Mouse (Mus musculus): ENCODE measurements around the gene Prss40. TPM values are rescaled to one million over a fixed set of nuclear protein-coding genes. Genes with fewer than 3 reads are reported as not detected.
"Not testable (repeated sequence)": the region's sequence is repeated elsewhere in the genome, so short reads cannot be mapped to it uniquely, and the experiment has no call there.

The Prss40 gene
- polyA plus RNA-seq, 1 experiment: not detected

DNA sequence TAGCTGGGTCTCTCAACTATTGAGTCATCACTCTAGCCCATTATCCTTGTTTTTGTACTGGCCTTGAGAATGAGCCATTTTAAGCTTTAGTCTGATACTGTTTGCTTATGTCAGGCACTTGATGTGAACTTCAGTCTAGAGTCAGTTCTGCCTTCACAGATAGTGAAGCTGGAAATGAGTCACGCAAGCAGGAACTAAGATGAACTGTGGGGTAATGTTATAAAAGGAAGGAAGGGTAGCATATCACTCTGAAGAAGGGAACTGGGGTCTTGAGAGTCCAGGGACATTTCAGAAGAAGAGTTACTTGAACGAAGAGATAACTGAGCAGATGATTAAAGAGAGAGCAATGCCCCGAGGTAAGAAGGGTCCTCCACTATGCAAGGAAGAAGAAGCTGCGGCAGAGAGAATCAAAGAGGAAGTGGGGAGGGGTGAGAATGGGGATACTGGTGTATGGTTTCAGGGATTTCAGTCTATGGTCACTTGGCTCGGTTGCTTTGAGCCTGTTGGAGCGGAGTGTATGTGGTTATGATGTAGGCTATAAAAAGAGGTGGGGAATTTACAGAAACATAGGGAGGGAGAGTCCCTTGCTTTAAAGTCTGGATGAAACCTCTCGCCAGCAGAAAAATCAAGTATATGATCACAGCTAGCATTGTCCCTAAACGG lies 3.8 kb upstream of the Prss40 start:
- H3K27ac ChIP-seq (ENCODE audit: insufficient read depth, low read length): no peak overlapping the region
- TF ChIP-seq CTCF (IDR thresholded peaks at IDR 0.05; ENCODE audit: borderline replicate concordance, insufficient read depth, low read depth, low read length) (no peak), POLR2A (IDR thresholded peaks at IDR 0.05; ENCODE audit: borderline replicate concordance, insufficient read depth, low read length) (no peak)
- DNase-seq: no peak
- WGBS: 89% methylated on average over 8 of the region's 8 CpGs
- H3K4me3 ChIP-seq (replicated peaks; ENCODE audit: insufficient read depth, low read depth, low read length): no peak overlapping the region
- H3K4me1 ChIP-seq (ENCODE audit: control insufficient read depth, insufficient read depth, low read length): peaks cover 5% of the 10 kb centered on the region; the same call in 1 of the 2 replicates
- H3K27me3 ChIP-seq (ENCODE audit: control insufficient read depth, insufficient read depth, low read length): no peaks in the 10 kb centered on the region

DNA sequence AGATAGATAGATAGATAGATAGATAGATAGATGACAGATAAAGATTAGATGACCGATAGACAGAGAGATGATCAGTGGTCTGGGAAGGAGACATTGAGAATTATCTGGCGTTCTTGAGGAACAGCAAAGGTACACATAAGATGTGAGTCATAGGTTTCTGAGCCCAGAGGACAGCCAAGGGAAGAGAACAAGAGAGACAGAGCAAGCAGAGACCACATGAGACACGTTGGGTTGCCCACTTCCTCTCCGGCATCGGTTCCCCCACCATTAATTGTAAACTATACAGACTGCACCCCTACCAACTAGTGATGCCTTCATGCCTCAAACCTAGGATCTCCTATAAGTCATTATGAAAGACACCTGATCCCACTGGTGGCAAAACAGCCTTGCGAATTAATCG lies 6.5 kb downstream of the Prss40 start:
- Histone ChIP-seq H3K27me3 (ENCODE audit: control insufficient read depth, insufficient read depth, low read length) (no peaks in the 10 kb centered on the region), H3K4me3 (replicated peaks; ENCODE audit: insufficient read depth, low read depth, low read length) (no peak overlapping the region), H3K4me1 (ENCODE audit: control insufficient read depth, insufficient read depth, low read length) (no peaks in the 10 kb centered on the region), H3K27ac (ENCODE audit: insufficient read depth, low read length) (no peak overlapping the region)
- WGBS: 94% methylated on average over 7 of the region's 7 CpGs
- DNase-seq: no peak
- no peak for TF ChIP-seq CTCF (IDR thresholded peaks at IDR 0.05; ENCODE audit: borderline replicate concordance, insufficient read depth, low read depth, low read length)
- no peak for TF ChIP-seq POLR2A (IDR thresholded peaks at IDR 0.05; ENCODE audit: borderline replicate concordance, insufficient read depth, low read length)

DNA sequence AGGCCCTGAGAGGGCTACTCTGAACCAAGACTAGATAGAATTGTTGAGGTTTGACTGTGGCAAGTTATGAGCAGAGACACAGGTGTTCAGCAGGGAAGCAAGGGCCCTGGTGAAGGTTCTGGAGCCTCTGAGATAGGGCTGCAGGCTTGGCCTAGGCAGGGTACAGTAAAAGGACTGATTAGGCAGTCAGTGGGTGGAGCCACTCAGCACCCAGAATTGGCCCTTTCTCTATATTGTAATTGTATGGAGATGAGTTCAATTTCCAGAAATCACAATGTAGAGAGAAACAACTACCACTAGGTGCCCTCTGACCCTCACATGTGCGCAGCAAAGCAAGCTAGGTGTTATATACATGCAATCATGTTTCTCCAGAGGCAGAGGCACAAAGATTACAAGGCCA lies 7.1 kb downstream of the Prss40 start:
- no peak for TF ChIP-seq POLR2A (IDR thresholded peaks at IDR 0.05; ENCODE audit: borderline replicate concordance, insufficient read depth, low read length)
- no peak for TF ChIP-seq CTCF (IDR thresholded peaks at IDR 0.05; ENCODE audit: borderline replicate concordance, insufficient read depth, low read depth, low read length)
- no peak overlapping the region for H3K27ac ChIP-seq (ENCODE audit: insufficient read depth, low read length)
- no peaks in the 10 kb centered on the region for H3K4me1 ChIP-seq (ENCODE audit: control insufficient read depth, insufficient read depth, low read length)
- no peaks in the 10 kb centered on the region for H3K27me3 ChIP-seq (ENCODE audit: control insufficient read depth, insufficient read depth, low read length)
- WGBS: 89% methylated on average over 1 of the region's 1 CpGs
- H3K4me3 ChIP-seq (replicated peaks; ENCODE audit: insufficient read depth, low read depth, low read length): no peak overlapping the region
- no peak for DNase-seq

DNA sequence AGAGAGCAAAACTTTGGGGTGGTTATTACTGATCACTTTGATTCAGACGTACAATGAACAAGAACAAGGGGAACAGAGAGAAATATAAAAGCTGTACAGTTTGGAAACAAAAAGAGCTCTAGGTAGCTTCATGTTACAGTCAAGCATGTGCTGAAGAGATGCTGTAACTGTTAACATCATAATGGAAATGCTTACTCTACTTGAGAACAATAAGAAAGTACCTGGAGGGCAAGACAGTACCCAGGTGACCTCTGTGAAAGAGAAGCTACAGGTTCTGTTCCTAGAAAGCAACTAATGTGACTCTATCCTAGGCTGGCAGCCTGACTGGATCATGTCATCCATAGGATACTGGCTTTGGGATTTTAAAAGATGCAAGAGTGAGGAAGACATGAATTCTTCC lies 13.7 kb downstream of the Prss40 start:
- Histone ChIP-seq H3K27me3 (ENCODE audit: control insufficient read depth, insufficient read depth, low read length) (no peaks in the 10 kb centered on the region), H3K4me1 (ENCODE audit: control insufficient read depth, insufficient read depth, low read length) (no peaks in the 10 kb centered on the region), H3K4me3 (replicated peaks; ENCODE audit: insufficient read depth, low read depth, low read length) (no peak overlapping the region), H3K27ac (ENCODE audit: insufficient read depth, low read length) (no peak overlapping the region)
- TF ChIP-seq POLR2A (IDR thresholded peaks at IDR 0.05; ENCODE audit: borderline replicate concordance, insufficient read depth, low read length): no peak
- no peak for TF ChIP-seq CTCF (IDR thresholded peaks at IDR 0.05; ENCODE audit: borderline replicate concordance, insufficient read depth, low read depth, low read length)
- WGBS: 86% methylated on average over 1 of the region's 1 CpGs
- no peak for DNase-seq

DNA sequence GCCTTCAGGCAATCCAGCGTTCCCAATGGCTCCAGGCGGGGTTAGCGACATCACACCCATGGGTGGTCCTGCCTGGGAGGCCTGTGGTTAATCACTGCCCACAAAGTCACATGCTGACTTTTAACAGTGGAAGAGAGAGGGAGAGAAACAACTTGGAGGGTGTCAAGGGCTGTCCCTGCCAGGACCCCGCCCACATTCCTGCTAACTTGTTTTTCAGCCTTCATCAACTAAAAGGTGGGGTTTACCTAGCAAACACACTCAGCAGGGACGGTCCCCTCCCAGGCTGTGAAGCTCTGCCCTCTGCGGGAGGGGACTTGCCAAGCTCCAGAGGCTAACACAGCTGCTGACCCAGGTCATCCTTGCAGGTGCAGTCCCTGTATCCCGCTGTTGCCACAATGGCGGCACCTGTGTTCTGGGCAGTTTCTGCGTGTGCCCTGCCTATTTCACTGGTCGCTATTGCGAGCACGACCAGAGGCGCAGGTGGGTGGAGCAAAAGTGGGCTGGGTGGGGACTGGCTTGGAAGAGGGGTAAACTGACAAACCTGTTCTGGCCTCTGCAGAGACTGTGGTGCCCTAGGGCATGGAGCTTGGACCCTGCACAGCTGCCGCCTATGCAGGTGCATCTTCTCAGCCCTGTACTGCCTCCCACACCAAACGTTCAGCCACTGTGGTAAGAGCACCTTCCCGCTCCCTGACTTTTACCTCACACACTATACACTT lies 23.8 kb downstream of the Prss40 start:
- peaks cover 5% of the 10 kb centered on the region for H3K4me1 ChIP-seq (ENCODE audit: control insufficient read depth, insufficient read depth, low read length)
- H3K27ac ChIP-seq (ENCODE audit: insufficient read depth, low read length): no peak overlapping the region
- peak overlapping the region; percentile 37 for H3K4me3 ChIP-seq (replicated peaks; ENCODE audit: insufficient read depth, low read depth, low read length)
- TF ChIP-seq CTCF (IDR thresholded peaks at IDR 0.05; ENCODE audit: borderline replicate concordance, insufficient read depth, low read depth, low read length): no peak
- no peak for TF ChIP-seq POLR2A (IDR thresholded peaks at IDR 0.05; ENCODE audit: borderline replicate concordance, insufficient read depth, low read length)
- 29% methylated on average over 16 of the region's 16 CpGs for WGBS
- DNase-seq: peak; percentile 10 to 29
- H3K27me3 ChIP-seq (ENCODE audit: control insufficient read depth, insufficient read depth, low read length): no peaks in the 10 kb centered on the region

DNA sequence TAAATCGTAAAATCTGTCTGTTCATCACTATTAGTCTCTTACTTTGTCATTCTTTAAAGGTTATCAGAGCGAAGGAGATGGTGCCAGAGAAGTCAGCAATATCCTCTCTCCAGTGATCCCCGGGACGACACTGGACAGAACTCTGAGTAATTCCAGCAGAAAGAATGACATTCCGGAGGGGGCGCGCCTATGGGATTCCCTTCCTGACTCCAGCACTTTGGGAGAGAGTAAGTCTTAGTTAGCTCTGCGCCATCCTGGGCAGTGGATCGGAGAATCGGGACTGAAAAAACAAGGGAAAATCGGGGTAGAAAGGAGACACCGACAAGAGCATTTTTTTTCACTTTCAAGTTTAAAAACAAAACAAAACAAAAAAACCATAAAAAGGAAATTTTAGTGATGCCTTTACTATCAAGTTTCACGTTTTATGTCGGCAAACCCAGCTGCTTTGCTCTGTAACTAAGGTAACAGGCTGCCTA lies 24.4 kb downstream of the Prss40 start:
- no peak overlapping the region for H3K4me3 ChIP-seq (replicated peaks; ENCODE audit: insufficient read depth, low read depth, low read length)
- no peak for DNase-seq
- 35% methylated on average over 14 of the region's 14 CpGs for WGBS

DNA sequence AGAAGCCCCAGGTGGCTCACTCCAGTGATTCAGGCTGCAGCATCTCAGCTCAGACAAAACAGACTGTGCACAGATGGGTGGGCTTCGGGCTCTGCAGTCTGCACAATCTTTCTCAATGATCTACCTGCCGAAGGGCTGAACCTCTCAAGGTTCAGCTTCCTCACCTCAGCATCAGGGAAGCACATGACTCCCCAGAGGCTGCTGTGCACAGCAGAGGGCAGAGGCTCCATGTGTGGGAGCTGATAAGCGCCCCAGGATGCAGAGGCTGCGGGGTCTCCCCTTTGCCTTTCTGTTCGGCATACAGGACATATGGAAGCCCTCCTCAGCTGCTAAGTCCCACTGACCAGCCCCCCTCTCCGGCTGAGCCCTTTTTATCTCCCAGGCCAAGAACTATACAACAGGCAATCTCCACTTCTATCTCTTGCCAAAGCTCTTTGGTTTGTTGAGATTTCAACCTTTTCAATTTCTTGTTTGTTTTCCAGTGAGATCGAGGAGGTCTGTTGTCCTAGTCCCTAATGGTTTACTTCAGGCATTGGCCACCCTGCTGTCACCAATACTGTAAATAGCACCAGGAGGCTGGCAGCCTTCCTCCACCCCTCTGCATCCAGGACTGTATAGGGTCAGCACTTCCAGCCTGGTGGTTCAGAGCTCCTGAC lies 25.6 kb downstream of the Prss40 start, which contains the start of gene Cfc1:
TSS of gene Cfc1 (plus strand) at position 606 of the 656 bp plus-strand sequence.
- not testable (repeated sequence) for H3K27me3 ChIP-seq (ENCODE audit: control insufficient read depth, insufficient read depth, low read length); DNase-seq; H3K4me3 ChIP-seq (replicated peaks; ENCODE audit: insufficient read depth, low read depth, low read length); H3K4me1 ChIP-seq (ENCODE audit: control insufficient read depth, insufficient read depth, low read length); H3K27ac ChIP-seq (ENCODE audit: insufficient read depth, low read length)
- WGBS: 48% methylated on average over 7 of the region's 7 CpGs

More for the DNA sequence above, 24.4 kb downstream of the Prss40 start:
- peaks cover 5% of the 10 kb centered on the region for H3K4me1 ChIP-seq (ENCODE audit: control insufficient read depth, insufficient read depth, low read length)
- H3K27ac ChIP-seq (ENCODE audit: insufficient read depth, low read length): no peak overlapping the region
- TF ChIP-seq POLR2A (IDR thresholded peaks at IDR 0.05; ENCODE audit: borderline replicate concordance, insufficient read depth, low read length) (no peak), CTCF (IDR thresholded peaks at IDR 0.05; ENCODE audit: borderline replicate concordance, insufficient read depth, low read depth, low read length) (no peak)
- no peaks in the 10 kb centered on the region for H3K27me3 ChIP-seq (ENCODE audit: control insufficient read depth, insufficient read depth, low read length)

DNA sequence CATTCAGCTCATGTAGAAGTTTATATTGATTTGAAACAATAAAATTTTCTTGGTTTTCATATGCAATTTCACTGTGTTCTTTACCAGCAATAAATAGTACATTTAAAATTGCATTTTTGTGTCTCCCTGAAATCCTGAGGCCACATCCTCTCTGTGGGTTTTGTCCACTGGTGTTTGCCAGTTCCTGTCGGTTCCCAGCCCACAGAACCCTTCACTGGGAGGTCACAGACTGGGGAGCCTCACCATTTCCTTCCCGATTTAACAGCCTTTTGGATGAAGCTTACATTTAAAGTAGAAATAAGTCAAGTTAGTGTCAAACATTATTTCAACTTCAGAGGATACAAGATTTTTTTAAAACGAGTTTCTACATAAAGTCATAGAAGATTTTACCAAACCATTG lies 26.2 kb downstream of the Prss40 start:
- H3K27ac ChIP-seq (ENCODE audit: insufficient read depth, low read length); H3K4me3 ChIP-seq (replicated peaks; ENCODE audit: insufficient read depth, low read depth, low read length); H3K27me3 ChIP-seq (ENCODE audit: control insufficient read depth, insufficient read depth, low read length); DNase-seq; H3K4me1 ChIP-seq (ENCODE audit: control insufficient read depth, insufficient read depth, low read length): not testable (repeated sequence)
- 61% methylated on average over 3 of the region's 3 CpGs for WGBS

Measured in cerebellum, adult 2 months (tissue).